Mouse (Mus musculus): ENCODE results near the gene Mier1. TPM values are rescaled to one million over a fixed set of nuclear protein-coding genes. Genes with fewer than 3 reads are reported as not detected.
"Not testable (repeated sequence)": the region's sequence is repeated elsewhere in the genome, so short reads cannot be mapped to it uniquely, and the experiment has no call there.

The Mier1 gene
- total RNA-seq, 4 experiments from 2014 or later = 44.4 to 56.1 (median 51.3) TPM

- DNase-seq (ENCODE audit: low spot score in 2 of 2) = no peak
These were observed 44.6 kb downstream of the Mier1 start for GRCm38 (mm10) chr4:103158781-103159180.

- DNase-seq (ENCODE audit: low spot score in 2 of 2) = not testable (repeated sequence)
These were observed 52.0 kb downstream of the Mier1 start for GRCm38 (mm10) chr4:103166198-103166597.

GRCm38 (mm10) chr4:103171256-103171655 lies 57.1 kb downstream of the Mier1 start:
- no peak for DNase-seq (ENCODE audit: low spot score in 2 of 2)

- no peak for DNase-seq (ENCODE audit: low spot score in 2 of 2)
These were observed 59.3 kb downstream of the Mier1 start for GRCm38 (mm10) chr4:103173507-103173906.

- no peak for DNase-seq (ENCODE audit: low spot score in 2 of 2)
These were observed 59.8 kb downstream of the Mier1 start for GRCm38 (mm10) chr4:103174001-103174400.

- DNase-seq (ENCODE audit: low spot score in 2 of 2) = no peak
These were observed 63.5 kb downstream of the Mier1 start for GRCm38 (mm10) chr4:103177681-103178080.

- peak in 1 of 2 experiments; percentile 43 for DNase-seq (ENCODE audit: low spot score in 2 of 2)
These were observed 64.6 kb downstream of the Mier1 start for GRCm38 (mm10) chr4:103178635-103179318.

- DNase-seq (ENCODE audit: low spot score in 2 of 2) = no peak
These were observed 65.4 kb downstream of the Mier1 start for GRCm38 (mm10) chr4:103179581-103179980.

- DNase-seq (ENCODE audit: low spot score in 2 of 2) = no peak
These were observed 66.2 kb downstream of the Mier1 start for GRCm38 (mm10) chr4:103180300-103180888.

GRCm38 (mm10) chr4:103188786-103189640 lies 74.8 kb downstream of the Mier1 start:
- no peak for DNase-seq (ENCODE audit: low spot score in 2 of 2)

- no peak for DNase-seq (ENCODE audit: low spot score in 2 of 2)
These were observed 78.2 kb downstream of the Mier1 start for GRCm38 (mm10) chr4:103192421-103192820.

- DNase-seq (ENCODE audit: low spot score in 2 of 2) = no peak
These were observed 83.2 kb downstream of the Mier1 start for GRCm38 (mm10) chr4:103197401-103197800.

- no peak for DNase-seq (ENCODE audit: low spot score in 2 of 2)
These were observed 84.9 kb downstream of the Mier1 start for GRCm38 (mm10) chr4:103199086-103199485.

GRCm38 (mm10) chr4:103200046-103200445 lies 85.9 kb downstream of the Mier1 start:
- no peak for DNase-seq (ENCODE audit: low spot score in 2 of 2)

GRCm38 (mm10) chr4:103203646-103204045 lies 89.5 kb downstream of the Mier1 start:
- DNase-seq (ENCODE audit: low spot score in 2 of 2) = no peak

- no peak for DNase-seq (ENCODE audit: low spot score in 2 of 2)
These were observed 94.4 kb downstream of the Mier1 start for GRCm38 (mm10) chr4:103208553-103208952.

GRCm38 (mm10) chr4:103213859-103214497 lies 99.8 kb downstream of the Mier1 start:
- peak in 1 of 2 experiments; percentile 7 for DNase-seq (ENCODE audit: low spot score in 2 of 2)

- peak; percentile 52 to 71 for DNase-seq (ENCODE audit: low spot score in 2 of 2)
These were observed 100.3 kb downstream of the Mier1 start for GRCm38 (mm10) chr4:103214498-103214924.

Measured in layer of hippocampus, adult 8-10 months (tissue).